Mouse (Mus musculus) neural tube, embryonic 14.5 days (tissue): Measurements from ENCODE around the gene Mup6. TPM values are rescaled to one million over a fixed set of nuclear protein-coding genes. Genes with fewer than 3 reads are reported as not detected.
A peak's percentile ranks its signal among the peaks of the same experiment; 100 is the strongest.
"Not testable (repeated sequence)": the region's sequence is repeated elsewhere in the genome, so short reads cannot be mapped to it uniquely, and the experiment has no call there.

Experiments used
- ATAC-seq: fragments of 200-750 bp; cut with Nextera tagmentation; 2 replicates; pipeline ENCODE4 v1.8.0; 2017; ENCODE audit warnings: low read depth, mild to moderate bottlenecking, moderate TSS enrichment, moderate library complexity
- H3K27ac ChIP-seq: fragments of 300-500 bp; sonication (generic); 2 replicates; pipeline ENCODE4 v1.5.1; 2014; ENCODE audit warnings: low read depth, mild to moderate bottlenecking, control low read depth, low read length, moderate library complexity, mixed read lengths
- H3K27me3 ChIP-seq: fragments of 300-500 bp; sonication (generic); 2 replicates; pipeline ENCODE4 v1.6.1; 2014; ENCODE audit warnings: low read length; ENCODE audit not compliant: control insufficient read depth, insufficient read depth
- H3K36me3 ChIP-seq: fragments of 300-500 bp; sonication (generic); 2 replicates; pipeline ENCODE4 v1.6.1; 2014; ENCODE audit warnings: low read length, mixed read lengths; ENCODE audit not compliant: control insufficient read depth, insufficient read depth
- H3K4me1 ChIP-seq: fragments of 300-500 bp; sonication (generic); 2 replicates; pipeline ENCODE4 v1.6.1; 2014; ENCODE audit warnings: low read length; ENCODE audit not compliant: control insufficient read depth, insufficient read depth
- H3K4me2 ChIP-seq: fragments of 300-500 bp; sonication (generic); 2 replicates; pipeline ENCODE4 v1.6.1; 2014; ENCODE audit warnings: mild to moderate bottlenecking, low read depth, low read length, control low read depth
- H3K4me3 ChIP-seq: fragments of 300-500 bp; sonication (generic); 2 replicates; pipeline ENCODE4 v1.5.1; 2014; ENCODE audit warnings: low read depth, low read length, control low read depth, mixed read lengths
- H3K9ac ChIP-seq: fragments of 300-500 bp; sonication (generic); replicated peaks from 2 replicates; pipeline ENCODE4 v1.6.1; 2014; ENCODE audit warnings: low read depth, mild to moderate bottlenecking, control low read depth, low read length, mixed read lengths
- H3K9me3 ChIP-seq: fragments of 300-500 bp; sonication (generic); 2 replicates; pipeline ENCODE4 v1.6.1; 2016; ENCODE audit warnings: low read length; ENCODE audit not compliant: control insufficient read depth
- WGBS: fragments of 180-500 bp; shearing (Covaris S2); extraction: QIAGEN DNeasy Blood & Tissue Kit; methylation state at CpG from one replicate; pipeline ENCODE4 v1.1.7; 2014; 5-methylcytosine and 5-hydroxymethylcytosine counted together
- polyA plus RNA-seq: library from polyadenylated mRNA; unstranded; fragments of >200 nt; fragmentation: Nextera tagmentation; extraction: Ambion mirVana; gene quantifications from 2 replicates; pipeline ENCODE4 v1.2.1, GENCODE M21; 2014

Gene Mup6
- polyA plus RNA-seq, 1 experiment from 2014 or later, result not detected

DNA sequence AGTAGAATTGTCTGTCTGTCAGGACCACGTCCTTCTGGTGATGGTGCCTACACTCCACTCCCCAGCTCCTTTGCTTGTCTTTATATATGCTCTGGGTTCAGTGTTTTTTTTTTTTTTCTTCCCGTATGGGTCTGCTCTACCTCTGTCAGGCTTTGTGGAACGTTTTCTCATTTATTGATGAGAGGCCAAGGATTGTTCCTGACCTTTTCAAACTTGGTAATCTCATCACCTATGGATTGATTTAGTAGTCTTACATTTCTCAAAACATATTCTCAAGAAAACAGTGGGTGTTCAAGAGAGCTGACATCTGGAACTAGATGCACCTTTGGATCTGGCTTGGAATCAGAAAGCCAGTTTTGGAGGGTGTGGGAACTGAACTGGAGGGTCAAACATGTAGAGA lies 3.5 kb upstream of the Mup6 start, which contains the start of gene Mup4:
TSS of gene Mup4 (minus strand) at position 101 of the 400 bp plus-strand sequence.
- H3K27ac ChIP-seq, result no peak within 1 kb of the TSS
- H3K4me3 ChIP-seq, result no peak within 1 kb of the TSS
- ATAC-seq, result no peak
- no peak within 1 kb of the TSS for H3K9ac ChIP-seq
- no peaks in the 10 kb centered on the region for H3K9me3 ChIP-seq
- H3K27me3 ChIP-seq, result no peaks in the 10 kb centered on the region
- 82% methylated on average over 3 of the region's 3 CpGs for WGBS
- H3K36me3 ChIP-seq, result no peaks in the 10 kb centered on the region
- H3K4me2 ChIP-seq, result no peak within 1 kb of the TSS
- no peaks in the 10 kb centered on the region for H3K4me1 ChIP-seq

DNA sequence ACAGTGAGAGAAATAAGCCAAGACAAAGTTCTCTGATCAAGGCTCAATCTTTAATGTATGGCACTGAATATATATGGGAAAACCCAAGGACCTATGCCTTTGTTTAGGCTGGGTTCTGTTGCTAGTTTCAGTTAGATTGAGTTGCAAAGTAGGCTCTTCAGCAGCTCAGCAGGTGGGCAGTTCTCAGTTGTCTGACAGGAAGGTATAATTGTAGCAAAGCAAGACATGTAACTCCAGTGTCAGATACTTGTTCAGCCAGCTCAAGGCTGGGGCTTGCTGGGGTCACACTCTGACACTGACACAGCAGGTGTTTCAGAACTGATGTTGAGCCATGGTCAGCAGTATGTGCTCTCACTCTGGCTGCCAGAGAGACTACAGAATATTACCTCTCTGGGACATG lies 33.8 kb downstream of the Mup6 start:
- not testable (repeated sequence) for H3K4me3 ChIP-seq, H3K4me2 ChIP-seq, H3K9me3 ChIP-seq, ATAC-seq, H3K27ac ChIP-seq, H3K27me3 ChIP-seq, H3K9ac ChIP-seq, H3K36me3 ChIP-seq, H3K4me1 ChIP-seq

DNA sequence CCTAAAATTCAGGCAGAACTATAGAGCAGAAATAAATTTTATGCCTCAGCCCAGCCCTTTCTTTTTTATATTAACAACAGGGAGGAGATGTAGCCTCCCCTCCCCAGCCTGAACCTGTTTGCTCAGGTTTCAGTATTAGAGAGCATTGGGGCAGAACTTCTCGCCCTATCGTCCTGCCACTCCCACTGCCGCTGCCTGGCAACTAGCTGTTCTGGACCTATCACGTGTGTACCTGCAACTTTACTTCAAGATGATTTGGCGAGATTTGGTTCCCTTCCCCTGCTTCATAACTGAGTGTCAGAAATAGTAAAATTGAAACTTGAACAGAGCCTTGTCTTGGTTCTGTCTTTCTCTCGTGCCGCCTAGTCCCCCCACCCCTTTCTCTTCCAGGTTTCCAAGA lies 56.0 kb downstream of the Mup6 start:
- H3K36me3 ChIP-seq, H3K27me3 ChIP-seq, H3K4me2 ChIP-seq, H3K9ac ChIP-seq, ATAC-seq, H3K9me3 ChIP-seq, H3K4me3 ChIP-seq, H3K27ac ChIP-seq, H3K4me1 ChIP-seq: not testable (repeated sequence)
- 92% methylated on average over 7 of the region's 7 CpGs for WGBS

DNA sequence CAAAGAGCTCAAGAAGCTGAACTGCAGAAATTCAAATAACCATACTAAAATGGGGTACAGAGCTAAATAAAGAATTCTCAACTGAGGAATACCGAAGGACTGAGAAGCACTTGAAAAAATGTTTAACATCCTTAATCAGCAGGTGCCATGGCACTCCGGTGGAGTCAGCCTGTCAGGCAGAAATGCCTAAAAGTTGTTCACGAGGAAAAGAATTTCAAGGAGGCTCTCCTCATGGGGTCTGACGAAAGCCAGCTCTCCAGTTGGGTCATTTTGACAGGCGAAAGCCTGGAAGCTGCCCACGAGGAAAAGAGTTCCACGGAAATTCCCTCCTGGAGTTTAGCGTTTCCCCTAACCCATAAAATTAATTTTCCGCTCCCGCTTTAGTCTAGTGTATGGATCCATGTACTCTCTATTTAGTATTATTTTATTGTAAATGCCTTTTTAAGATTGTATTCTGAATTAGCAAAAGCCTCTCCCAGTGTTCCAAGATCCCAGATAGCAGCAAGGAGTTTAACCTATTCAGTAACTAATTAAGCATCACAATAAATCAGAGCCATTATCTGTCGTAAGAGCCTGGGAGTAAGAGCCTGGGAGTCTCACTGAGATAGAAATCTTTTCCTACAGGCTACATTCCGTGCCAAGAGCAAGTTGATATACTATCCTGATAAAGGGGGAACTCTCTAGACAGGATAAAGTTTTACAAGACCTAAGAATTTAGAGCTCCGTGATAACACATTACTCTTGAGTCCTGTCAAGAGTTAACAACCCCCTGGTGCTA lies 65.4 kb downstream of the Mup6 start:
- not testable (repeated sequence) for H3K4me1 ChIP-seq, H3K27ac ChIP-seq, H3K4me2 ChIP-seq, H3K4me3 ChIP-seq, H3K9me3 ChIP-seq, H3K9ac ChIP-seq, H3K27me3 ChIP-seq, H3K36me3 ChIP-seq
- 59% methylated on average over 13 of the region's 13 CpGs for WGBS
- peak; percentile 38; the same call in 1 of the 2 replicates for ATAC-seq

Other genes starting within 250 kb of the Mup6 start
- gene Inip, start 162.7 kb upstream of the Mup6 start, polyA plus RNA-seq, result 53.5 and 60.6 TPM in 2 replicates
- 18.9 and 20.5 TPM in 2 replicates for gene Snx30, start 158.5 kb upstream of the Mup6 start, polyA plus RNA-seq
- gene Slc46a2, start 49.2 kb upstream of the Mup6 start, polyA plus RNA-seq, result 0.07 and 0.12 TPM in 2 replicates
- gene Mup4, start 3.6 kb upstream of the Mup6 start, polyA plus RNA-seq, result not detected in 2 replicates
- gene Mup7, start 106.2 kb downstream of the Mup6 start, polyA plus RNA-seq, result not detected in 2 replicates
- gene Mup2, start 190.0 kb downstream of the Mup6 start, polyA plus RNA-seq, result not detected in 2 replicates